Mouse (Mus musculus) liver, postnatal 0 days (tissue): ENCODE measurements around the gene Mlec.

Experiments
- CTCF ChIP-seq: sonication (generic); IDR thresholded peaks from 2 replicates; pipeline ENCODE4 v1.5.1; 2016; ENCODE audit warnings: antibody characterized with exemption, low read depth
- EP300 ChIP-seq: IDR thresholded peaks from 2 replicates; pipeline ENCODE4 v1.6.1; 2016; ENCODE audit warnings: antibody characterized with exemption, low read depth, mild to moderate bottlenecking

DNA sequence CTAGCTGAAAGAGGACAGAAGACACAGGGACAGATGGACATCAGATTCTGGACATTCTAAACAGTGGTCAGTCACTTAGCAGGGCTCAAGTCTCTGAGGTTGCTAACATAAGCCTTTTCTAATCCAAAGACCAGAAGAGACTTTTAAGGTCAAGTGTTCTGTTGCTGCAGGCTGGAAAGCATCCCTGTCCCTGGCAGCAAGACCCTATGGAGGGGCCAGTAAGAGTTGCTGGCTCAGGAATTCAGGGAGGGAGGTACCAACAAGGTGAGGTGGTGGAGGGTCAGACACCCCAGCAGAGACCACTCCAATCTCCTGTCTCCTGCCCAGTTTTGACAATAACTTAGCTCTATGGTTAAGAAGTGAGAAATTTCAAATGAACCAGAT is 11.2 kb downstream of the Mlec start:
- no peak for TF ChIP-seq CTCF
- TF ChIP-seq EP300, result no peak
